Mouse (Mus musculus): ENCODE measurements around the gene Tmem163. TPM values are rescaled to one million over a fixed set of nuclear protein-coding genes. Genes with fewer than 3 reads are reported as not detected.

Gene Tmem163
- polyA plus RNA-seq, 1 experiment, result 10.6 TPM

GRCm38 (mm10) chr1:127496737-127497543 lies 182.4 kb downstream of the Tmem163 start:
- TF ChIP-seq CTCF (IDR thresholded peaks at IDR 0.05; ENCODE audit: extremely low read depth, insufficient read depth, insufficient read length, insufficient replicate concordance) (peak; percentile 97; the same call in 1 of the 2 replicates), POLR2A (IDR thresholded peaks at IDR 0.05; ENCODE audit: low read depth, low read length) (no peak)
- WGBS, result 32% methylated on average over 9 of the region's 9 CpGs
- Histone ChIP-seq H3K4me1 (ENCODE audit: control insufficient read depth, insufficient read depth, insufficient read length) (peaks cover 7% of the 10 kb centered on the region), H3K27me3 (ENCODE audit: control insufficient read depth, insufficient read depth, low read length) (no peaks in the 10 kb centered on the region), H3K36me3 (ENCODE audit: control insufficient read depth, insufficient read depth, low read length) (0 out of 2 replicates have a peak, but pooled peaks cover 4% of the 10 kb centered on the region), H3K4me3 (ENCODE audit: extremely low read depth, insufficient read depth, insufficient read length) (no peak overlapping the region), H3K27ac (ENCODE audit: insufficient read depth, low read length) (no peak overlapping the region)
- peak in 1 of 2 experiments; percentile 49 for DNase-seq (ENCODE audit: low read depth in 1 of 2, low spot score in 2 of 2)

GRCm38 (mm10) chr1:127487161-127487560 lies 192.2 kb downstream of the Tmem163 start:
- H3K27me3 ChIP-seq (ENCODE audit: control insufficient read depth, insufficient read depth, low read length), result no peaks in the 10 kb centered on the region
- TF ChIP-seq POLR2A (IDR thresholded peaks at IDR 0.05; ENCODE audit: low read depth, low read length), result no peak
- TF ChIP-seq CTCF (IDR thresholded peaks at IDR 0.05; ENCODE audit: extremely low read depth, insufficient read depth, insufficient read length, insufficient replicate concordance), result peak; percentile 54; the same call in 1 of the 2 replicates
- peak in 1 of 2 experiments; percentile 55 for DNase-seq (ENCODE audit: low read depth in 1 of 2, low spot score in 2 of 2)
- H3K4me1 ChIP-seq (ENCODE audit: control insufficient read depth, insufficient read depth, insufficient read length), result no peaks in the 10 kb centered on the region
- H3K36me3 ChIP-seq (ENCODE audit: control insufficient read depth, insufficient read depth, low read length), result peaks cover 4% of the 10 kb centered on the region
- WGBS, result 85% methylated on average over 4 of the region's 4 CpGs
- H3K4me3 ChIP-seq (ENCODE audit: extremely low read depth, insufficient read depth, insufficient read length), result no peak overlapping the region
- no peak overlapping the region for H3K27ac ChIP-seq (ENCODE audit: insufficient read depth, low read length)

GRCm38 (mm10) chr1:127484826-127485225 lies 194.5 kb downstream of the Tmem163 start:
- no peak for TF ChIP-seq POLR2A (IDR thresholded peaks at IDR 0.05; ENCODE audit: low read depth, low read length)
- peak; percentile 60; the same call in 1 of the 2 replicates for TF ChIP-seq CTCF (IDR thresholded peaks at IDR 0.05; ENCODE audit: extremely low read depth, insufficient read depth, insufficient read length, insufficient replicate concordance)
- Histone ChIP-seq H3K27me3 (ENCODE audit: control insufficient read depth, insufficient read depth, low read length) (no peaks in the 10 kb centered on the region), H3K36me3 (ENCODE audit: control insufficient read depth, insufficient read depth, low read length) (peaks cover 3% of the 10 kb centered on the region; the same call in 1 of the 2 replicates), H3K27ac (ENCODE audit: insufficient read depth, low read length) (no peak overlapping the region), H3K4me3 (ENCODE audit: extremely low read depth, insufficient read depth, insufficient read length) (no peak overlapping the region), H3K4me1 (ENCODE audit: control insufficient read depth, insufficient read depth, insufficient read length) (no peaks in the 10 kb centered on the region)
- WGBS, result 41% methylated on average over 7 of the region's 7 CpGs
- DNase-seq (ENCODE audit: low read depth in 1 of 2, low spot score in 2 of 2), result peak in 1 of 2 experiments; percentile 56

- no peaks in the 10 kb centered on the region for H3K27me3 ChIP-seq (ENCODE audit: control insufficient read depth, insufficient read depth, low read length)
Measured at GRCm38 (mm10) chr1:127484188-127484587, 195.2 kb downstream of the Tmem163 start.

GRCm38 (mm10) chr1:127482911-127483310 lies 196.4 kb downstream of the Tmem163 start:
- DNase-seq (ENCODE audit: low read depth in 1 of 2, low spot score in 2 of 2), result no peak
- Histone ChIP-seq H3K27ac (ENCODE audit: insufficient read depth, low read length) (no peak overlapping the region), H3K4me1 (ENCODE audit: control insufficient read depth, insufficient read depth, insufficient read length) (no peaks in the 10 kb centered on the region), H3K27me3 (ENCODE audit: control insufficient read depth, insufficient read depth, low read length) (no peaks in the 10 kb centered on the region), H3K36me3 (ENCODE audit: control insufficient read depth, insufficient read depth, low read length) (peaks cover 3% of the 10 kb centered on the region; the same call in 1 of the 2 replicates), H3K4me3 (ENCODE audit: extremely low read depth, insufficient read depth, insufficient read length) (no peak overlapping the region)
- TF ChIP-seq POLR2A (IDR thresholded peaks at IDR 0.05; ENCODE audit: low read depth, low read length) (no peak), CTCF (IDR thresholded peaks at IDR 0.05; ENCODE audit: extremely low read depth, insufficient read depth, insufficient read length, insufficient replicate concordance) (no peak)
- 85% methylated on average over 10 of the region's 10 CpGs for WGBS

More at GRCm38 (mm10) chr1:127484188-127484587, 195.2 kb downstream of the Tmem163 start:
- TF ChIP-seq POLR2A (IDR thresholded peaks at IDR 0.05; ENCODE audit: low read depth, low read length), result no peak
- no peak for TF ChIP-seq CTCF (IDR thresholded peaks at IDR 0.05; ENCODE audit: extremely low read depth, insufficient read depth, insufficient read length, insufficient replicate concordance)
- H3K4me1 ChIP-seq (ENCODE audit: control insufficient read depth, insufficient read depth, insufficient read length), result no peaks in the 10 kb centered on the region
- H3K4me3 ChIP-seq (ENCODE audit: extremely low read depth, insufficient read depth, insufficient read length), result no peak overlapping the region
- WGBS, result 92% methylated on average over 8 of the region's 8 CpGs
- peaks cover 3% of the 10 kb centered on the region; the same call in 1 of the 2 replicates for H3K36me3 ChIP-seq (ENCODE audit: control insufficient read depth, insufficient read depth, low read length)
- DNase-seq (ENCODE audit: low read depth in 1 of 2, low spot score in 2 of 2), result no peak
- no peak overlapping the region for H3K27ac ChIP-seq (ENCODE audit: insufficient read depth, low read length)

GRCm38 (mm10) chr1:127475756-127476155 lies 203.6 kb downstream of the Tmem163 start:
- Histone ChIP-seq H3K27me3 (ENCODE audit: control insufficient read depth, insufficient read depth, low read length) (no peaks in the 10 kb centered on the region), H3K4me1 (ENCODE audit: control insufficient read depth, insufficient read depth, insufficient read length) (no peaks in the 10 kb centered on the region), H3K36me3 (ENCODE audit: control insufficient read depth, insufficient read depth, low read length) (peaks cover 3% of the 10 kb centered on the region; the same call in 1 of the 2 replicates), H3K4me3 (ENCODE audit: extremely low read depth, insufficient read depth, insufficient read length) (no peak overlapping the region), H3K27ac (ENCODE audit: insufficient read depth, low read length) (no peak overlapping the region)
- no peak for TF ChIP-seq CTCF (IDR thresholded peaks at IDR 0.05; ENCODE audit: extremely low read depth, insufficient read depth, insufficient read length, insufficient replicate concordance)
- TF ChIP-seq POLR2A (IDR thresholded peaks at IDR 0.05; ENCODE audit: low read depth, low read length), result no peak
- 92% methylated on average over 5 of the region's 5 CpGs for WGBS
- DNase-seq (ENCODE audit: low read depth in 1 of 2, low spot score in 2 of 2), result no peak
